Mouse (Mus musculus): ENCODE results near the gene Tmem209. TPM values are rescaled to one million over a fixed set of nuclear protein-coding genes. Genes with fewer than 3 reads are reported as not detected.

Gene Tmem209
- total RNA-seq, 2 experiments from 2014 or later, result 15.8 to 20.7 TPM

DNA sequence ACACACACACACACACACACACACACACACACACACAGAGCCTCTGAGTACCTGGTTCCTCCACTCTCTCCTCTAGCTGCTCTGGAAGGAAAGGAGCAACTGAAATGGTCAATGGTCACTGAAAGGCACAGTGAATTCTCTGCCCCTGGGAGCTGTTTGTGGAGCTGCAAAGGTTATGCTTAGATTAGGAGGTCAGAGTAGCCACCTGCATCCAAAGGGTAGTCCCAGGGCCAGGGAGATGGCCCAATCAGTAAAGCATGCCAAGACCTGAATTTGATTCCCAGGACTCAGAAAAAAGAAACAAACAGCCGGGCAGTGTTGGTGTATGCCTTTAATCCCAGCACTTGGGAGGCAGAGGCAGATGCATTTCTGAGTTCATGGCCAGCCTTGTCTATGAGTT is 41.5 kb downstream of the Tmem209 start:
- DNase-seq (ENCODE audit: extremely low spot score in 1 of 2, low spot score in 1 of 2), result no peak

DNA sequence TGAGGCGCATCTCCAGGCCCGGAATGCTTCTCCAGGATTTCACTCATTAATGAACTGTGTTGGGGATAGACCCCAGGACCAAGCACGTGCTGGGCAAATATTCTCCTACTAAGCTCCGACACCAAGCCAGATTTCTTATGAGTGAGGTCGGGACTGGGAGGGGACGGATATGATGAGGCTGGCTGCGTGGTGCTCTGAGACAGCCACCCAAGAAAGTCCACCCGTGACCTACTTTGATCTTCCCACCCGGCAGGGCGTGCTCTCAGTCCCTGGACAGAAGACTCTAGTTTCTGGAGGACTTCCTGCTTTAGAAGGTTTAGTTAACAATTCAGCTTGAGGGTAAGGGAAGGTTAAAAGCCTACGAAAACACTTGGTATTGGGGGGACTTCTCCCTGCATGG is 44.0 kb downstream of the Tmem209 start:
- DNase-seq (ENCODE audit: extremely low spot score in 1 of 2, low spot score in 1 of 2), result no peak

DNA sequence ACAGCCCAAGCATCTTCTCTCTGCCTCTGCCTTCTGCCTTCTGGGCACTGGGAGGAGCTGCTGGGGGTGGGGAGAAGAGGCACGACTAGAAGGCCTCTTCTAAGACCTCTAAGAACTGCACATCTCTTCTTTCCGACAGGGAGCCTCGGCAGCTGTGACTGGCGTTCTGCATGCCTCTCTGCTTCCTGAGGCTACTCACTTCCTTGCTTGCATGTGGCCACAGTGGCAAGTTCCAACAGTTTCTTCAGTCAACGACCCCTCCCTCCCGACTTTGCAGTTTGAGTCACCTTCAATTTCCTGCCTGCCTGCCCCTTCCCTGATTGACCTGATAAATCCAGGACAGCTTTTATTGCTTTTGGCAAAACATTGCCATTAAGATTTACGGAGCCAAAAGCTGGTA is 46.8 kb downstream of the Tmem209 start:
- DNase-seq (ENCODE audit: extremely low spot score in 1 of 2, low spot score in 1 of 2), result no peak

DNA sequence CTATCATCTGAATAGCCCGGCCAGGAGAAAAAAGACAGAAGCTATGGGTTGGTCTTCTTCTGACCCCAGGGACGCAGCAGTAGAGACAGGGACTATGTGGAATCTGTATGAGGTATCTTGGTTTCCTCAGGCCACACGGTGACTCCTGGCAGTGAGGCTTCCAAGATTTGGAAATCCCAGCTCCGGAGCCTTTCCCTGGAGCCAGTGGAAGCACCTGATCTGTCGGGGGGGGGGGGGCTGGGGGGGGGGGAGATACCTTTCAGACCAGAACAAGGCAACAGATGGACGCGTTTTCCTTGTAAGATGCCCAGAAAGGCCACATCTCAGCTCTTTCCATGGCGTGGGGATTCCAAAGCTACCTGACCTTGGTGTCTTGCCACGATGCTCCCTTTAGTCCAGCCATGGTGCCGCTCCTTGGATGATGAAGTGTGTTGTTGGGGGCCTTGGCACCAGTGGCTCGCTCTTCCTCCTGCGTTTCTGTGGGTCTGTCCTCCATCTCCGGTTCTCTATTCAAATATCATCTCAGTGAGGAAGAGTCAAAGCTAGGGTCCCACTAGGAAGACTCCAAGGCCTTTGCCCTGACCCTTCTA is 47.7 kb downstream of the Tmem209 start:
- no peak for DNase-seq (ENCODE audit: extremely low spot score in 1 of 2, low spot score in 1 of 2)

DNA sequence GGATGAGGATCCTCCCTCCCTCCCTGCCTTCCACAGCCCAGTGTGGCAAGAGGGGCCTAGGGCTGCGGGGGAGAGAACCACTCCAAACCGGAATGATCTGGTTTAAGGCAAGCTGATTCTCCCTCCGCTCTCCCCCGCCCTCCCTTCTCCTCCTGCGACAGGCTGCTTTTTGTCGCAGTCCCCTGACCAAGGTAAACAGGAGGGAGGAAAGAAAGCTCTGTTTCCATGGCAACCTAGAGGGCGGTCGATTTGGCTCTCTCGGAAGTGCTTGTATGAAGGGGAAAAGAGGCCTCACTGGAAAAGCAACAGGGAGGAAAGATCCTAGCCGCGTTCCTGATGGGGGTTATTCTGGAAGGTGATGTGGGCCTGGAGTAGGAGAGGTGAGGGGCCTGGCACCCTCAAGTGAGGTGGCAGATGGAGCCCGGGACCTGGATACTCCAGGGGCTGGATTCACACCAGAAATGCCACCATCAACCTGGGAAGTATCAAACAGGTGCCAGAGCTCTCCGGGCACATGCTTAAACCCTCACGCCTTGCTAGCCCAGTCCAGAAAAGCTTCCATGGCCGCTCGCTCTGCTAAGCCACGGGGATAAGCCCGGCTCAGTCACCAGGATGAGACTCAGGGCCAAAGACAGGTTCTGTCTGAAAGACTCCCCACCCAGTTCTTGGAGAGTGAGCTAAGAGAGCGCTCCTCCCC is 48.7 kb downstream of the Tmem209 start:
- peak; percentile 50 to 54 for DNase-seq (ENCODE audit: extremely low spot score in 1 of 2, low spot score in 1 of 2)

DNA sequence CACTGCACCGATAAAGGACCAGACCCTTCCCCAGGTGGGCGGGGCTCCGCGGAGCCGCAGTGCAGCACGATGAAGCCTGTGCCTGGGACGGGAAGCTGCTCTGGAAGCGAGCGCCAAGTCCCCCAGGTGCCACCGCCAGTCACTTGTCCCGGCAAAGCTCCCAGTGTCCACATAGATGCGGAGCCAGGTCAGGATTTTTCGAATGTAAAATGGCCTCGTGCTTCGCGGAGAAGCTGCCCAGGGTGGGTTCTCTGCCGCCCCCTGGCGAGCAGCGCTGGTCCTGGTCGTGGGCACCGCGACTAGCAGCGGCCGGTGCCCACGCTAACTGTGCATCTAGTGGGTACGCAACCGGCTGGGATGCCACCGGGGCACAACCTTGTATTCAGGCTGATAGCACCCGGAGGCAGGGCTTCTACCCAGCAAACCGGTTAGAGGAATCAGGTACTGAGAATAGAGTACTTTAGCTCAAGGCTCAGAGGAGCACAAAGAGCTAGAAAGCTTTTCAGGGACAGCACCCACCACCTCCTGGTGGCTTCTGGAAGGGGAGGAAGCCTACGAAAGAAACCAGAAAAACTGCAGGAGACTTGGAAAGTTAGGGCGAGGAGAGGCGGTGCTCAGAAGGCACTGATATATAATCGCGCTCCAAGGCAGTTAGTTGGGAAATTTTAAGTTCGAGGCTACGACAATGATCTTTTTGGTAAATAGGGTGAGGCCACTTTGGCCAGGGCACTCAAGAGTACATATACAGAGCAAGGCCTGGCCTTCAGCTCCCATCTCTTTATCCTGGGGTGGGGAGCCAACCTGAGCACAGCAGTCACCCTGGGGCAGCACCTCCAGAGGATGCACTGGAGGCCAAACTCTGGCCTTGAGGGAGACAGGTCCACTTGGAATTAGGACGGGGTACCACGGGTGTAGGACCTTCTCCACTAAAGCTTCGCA is 49.5 kb downstream of the Tmem209 start:
- DNase-seq (ENCODE audit: extremely low spot score in 1 of 2, low spot score in 1 of 2), result peak; percentile 78 to 89

DNA sequence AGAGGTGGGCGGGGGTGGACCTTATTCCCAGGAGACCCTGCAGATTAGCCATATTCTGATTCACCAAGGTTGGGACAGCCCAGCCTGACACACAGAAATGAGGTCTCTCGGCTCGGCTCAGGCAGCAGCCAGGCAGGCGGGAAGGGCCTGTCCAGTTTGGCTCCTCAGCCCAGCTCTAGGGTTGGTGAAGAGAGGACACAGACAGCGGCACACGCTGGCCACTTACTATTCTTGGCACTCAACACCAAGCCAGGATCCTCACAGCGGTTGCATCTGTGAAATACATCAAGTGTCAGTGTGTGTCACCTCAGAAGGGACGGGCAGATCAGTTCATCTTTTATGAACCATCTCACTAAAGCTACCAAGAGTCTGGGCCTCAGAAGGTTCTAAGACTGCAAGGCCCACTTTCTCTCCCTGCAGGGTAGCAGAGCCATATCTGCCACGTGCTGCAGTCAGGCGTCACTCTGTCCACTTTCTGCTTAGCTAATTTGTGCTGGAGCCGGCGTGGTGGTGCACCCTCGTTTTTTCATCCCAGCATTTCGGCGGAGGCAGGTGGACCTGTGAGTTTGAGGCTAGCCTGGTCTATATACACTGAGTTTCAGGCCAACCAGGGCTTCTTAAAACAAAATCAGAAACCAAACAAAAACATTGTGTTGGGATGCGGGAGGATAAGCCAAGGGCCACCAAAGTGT is 50.4 kb downstream of the Tmem209 start:
- no peak for DNase-seq (ENCODE audit: extremely low spot score in 1 of 2, low spot score in 1 of 2)

DNA sequence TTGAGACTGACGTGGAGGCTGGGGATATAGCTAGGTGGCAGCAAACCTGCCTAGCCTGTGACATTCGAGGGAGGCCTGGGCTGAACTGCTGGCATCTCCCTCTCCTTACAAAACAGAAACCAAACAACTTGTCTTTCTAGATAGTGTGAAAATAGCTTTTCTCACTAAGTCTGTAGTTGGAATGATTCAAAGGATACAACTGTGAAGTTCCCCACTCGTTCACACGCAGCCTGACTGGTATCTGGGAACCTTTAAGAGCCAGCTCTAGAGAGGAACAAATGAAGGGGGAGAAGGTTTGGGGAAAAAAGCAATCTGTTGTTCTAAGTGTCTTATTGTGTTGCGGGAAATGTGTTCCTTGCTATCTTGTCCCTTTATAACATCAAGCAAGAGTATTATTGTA is 51.0 kb downstream of the Tmem209 start:
- DNase-seq (ENCODE audit: extremely low spot score in 1 of 2, low spot score in 1 of 2), result no peak

DNA sequence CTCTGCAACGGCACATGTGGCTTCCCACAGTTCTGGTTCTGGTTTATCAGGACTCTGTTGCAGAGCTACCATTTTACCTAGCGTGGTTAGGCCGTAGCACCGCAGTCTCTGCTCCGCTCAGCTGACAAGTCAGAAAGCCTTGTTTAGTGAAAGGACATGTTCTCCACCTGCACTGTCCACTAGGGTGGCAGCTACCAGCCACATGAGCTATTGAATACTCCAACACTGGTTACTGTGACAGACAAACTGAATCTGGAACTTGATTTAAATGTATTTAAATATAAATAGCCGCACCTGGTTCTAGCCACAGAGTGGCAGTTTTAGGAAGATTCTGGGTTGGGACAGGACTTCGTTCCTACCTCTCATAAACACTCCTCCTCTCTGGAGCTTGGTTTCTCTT is 52.6 kb downstream of the Tmem209 start:
- DNase-seq (ENCODE audit: extremely low spot score in 1 of 2, low spot score in 1 of 2), result no peak

DNA sequence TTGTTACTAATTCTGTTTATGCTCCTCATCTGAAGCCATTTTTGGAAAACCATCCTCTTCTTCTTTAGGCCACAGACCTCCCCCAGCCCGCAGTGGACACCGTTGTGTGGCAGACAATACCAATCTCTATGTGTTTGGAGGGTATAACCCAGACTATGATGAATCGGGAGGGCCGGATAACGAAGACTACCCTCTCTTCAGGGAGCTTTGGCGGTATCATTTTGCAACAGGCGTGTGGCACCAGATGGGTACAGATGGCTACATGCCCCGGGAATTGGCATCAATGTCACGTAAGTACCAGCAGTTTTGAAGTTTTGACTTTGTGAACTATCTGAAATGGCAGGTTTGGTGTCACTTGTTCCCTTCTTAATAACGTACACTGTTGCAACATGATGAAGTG is 70.0 kb downstream of the Tmem209 start:
- no peak for DNase-seq (ENCODE audit: extremely low spot score in 1 of 2, low spot score in 1 of 2)

DNA sequence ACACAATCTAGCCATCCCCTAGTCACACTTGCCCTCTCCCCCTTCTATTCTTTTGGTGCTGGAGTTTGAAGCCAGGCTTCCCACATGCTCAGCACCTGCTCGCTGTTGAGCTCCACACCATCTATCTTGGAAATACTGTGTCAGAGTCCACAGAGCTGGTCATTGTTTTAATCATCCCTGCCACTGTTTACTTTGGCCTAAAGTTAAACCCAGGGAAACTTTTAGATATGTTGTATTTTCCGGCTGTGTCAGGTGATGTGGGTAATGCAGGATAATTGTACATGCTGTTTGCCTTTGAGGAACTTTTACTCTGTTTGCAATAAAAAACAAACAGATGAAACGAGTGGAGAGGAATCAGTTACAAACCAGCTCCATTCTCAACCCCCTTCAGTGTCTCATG is 72.5 kb downstream of the Tmem209 start:
- DNase-seq (ENCODE audit: extremely low spot score in 1 of 2, low spot score in 1 of 2), result no peak

DNA sequence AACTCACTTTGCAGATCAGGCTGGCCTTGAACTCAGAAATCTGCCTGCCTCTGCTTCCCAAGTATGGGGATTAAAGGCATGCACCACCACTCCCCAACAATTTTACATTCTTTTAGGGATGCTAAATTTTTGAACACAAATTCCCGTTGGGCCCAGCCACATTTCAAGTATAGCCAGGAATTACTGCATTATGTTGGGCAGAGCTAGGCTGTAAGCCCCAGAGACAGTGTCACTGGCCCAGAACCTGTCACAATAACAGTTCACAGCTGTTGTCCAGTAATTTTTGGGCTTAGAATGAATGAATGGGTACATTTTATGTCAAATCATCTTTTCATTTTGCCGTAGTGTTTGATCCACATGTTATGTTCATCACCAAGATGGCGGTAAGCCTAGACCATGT is 73.1 kb downstream of the Tmem209 start:
- DNase-seq (ENCODE audit: extremely low spot score in 1 of 2, low spot score in 1 of 2), result no peak

DNA sequence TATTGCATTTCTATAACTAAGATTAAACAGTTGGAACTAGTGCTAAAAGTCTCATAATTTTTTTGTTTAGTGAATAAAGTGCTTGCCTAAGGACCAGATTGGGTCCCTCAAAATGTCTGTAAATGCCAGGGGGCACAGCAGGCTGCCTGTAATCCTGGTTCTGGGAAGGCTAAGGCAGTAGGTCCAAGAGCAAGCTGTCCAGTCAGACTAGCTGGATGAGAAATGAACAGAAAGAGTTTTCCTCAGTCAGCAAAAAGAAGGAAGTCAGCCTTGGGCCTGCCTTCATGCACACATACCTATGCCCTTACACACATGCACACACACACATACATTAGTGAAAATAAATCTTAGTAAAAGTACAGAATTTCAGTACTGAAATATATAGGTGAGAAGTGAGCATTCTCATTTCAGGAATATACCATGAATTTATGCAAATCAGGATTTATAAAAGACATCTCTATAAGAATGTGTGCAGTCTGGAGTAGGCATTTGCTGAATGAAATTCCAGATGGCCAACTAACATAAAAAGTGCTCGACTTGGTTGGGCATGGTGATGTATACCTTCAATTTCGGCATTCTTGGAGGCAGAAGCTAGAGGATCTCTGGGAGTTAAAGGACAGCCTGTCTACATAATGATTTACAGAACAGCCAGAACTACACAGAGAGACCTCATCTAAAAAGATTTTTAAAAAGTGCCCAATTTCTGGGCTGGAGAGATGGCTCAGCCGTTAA is 77.0 kb downstream of the Tmem209 start:
- no peak for DNase-seq (ENCODE audit: extremely low spot score in 1 of 2, low spot score in 1 of 2)

Other genes starting within 250 kb of the Tmem209 start
- 10 to 100 TPM; 84.6 to 92.2 TPM for gene Ube2h, start 205.2 kb downstream of the Tmem209 start, total RNA-seq (2021)
- 10 to 100 TPM; 25.2 to 27.2 TPM for gene Zc3hc1, start 118.8 kb downstream of the Tmem209 start, total RNA-seq (2021)
- 100 to 1,000 TPM; 109 to 110 TPM for gene Klhdc10, start 107.9 kb downstream of the Tmem209 start, total RNA-seq (2021)
- 1 to 10 TPM in 1 of 2 experiments, under 1 TPM in 1; 0.37 to 1.2 TPM for gene Ssmem1, start 66 bp upstream of the Tmem209 start, total RNA-seq (2021)
- gene Cpa2, start 31.8 kb upstream of the Tmem209 start, total RNA-seq (2021), result 1 to 10 TPM; 1.2 to 1.4 TPM
- not detected for gene Cpa4, start 58.6 kb upstream of the Tmem209 start, total RNA-seq (2021)
- not detected for gene Cpa5, start 101.2 kb upstream of the Tmem209 start, total RNA-seq (2021)
- gene Cpa1, start 129.4 kb upstream of the Tmem209 start, total RNA-seq (2021), result not detected
- 1 to 10 TPM; 5.5 to 7.2 TPM for gene Cep41, start 184.0 kb upstream of the Tmem209 start, total RNA-seq (2021)
- 10 to 100 TPM; 49.8 to 50.2 TPM for gene Mest, start 213.8 kb upstream of the Tmem209 start, total RNA-seq (2021)

Data from layer of hippocampus, postnatal 25 days (tissue).